Mouse (Mus musculus) adrenal gland, postnatal 25 days (tissue): Measurements from ENCODE around the gene Dexi. TPM values are rescaled to one million over a fixed set of nuclear protein-coding genes. Genes with fewer than 3 reads are reported as not detected.

Experiments used
- DNase-seq: peaks from one replicate; pipeline ENCODE4 v3.0.0; 2021; ENCODE audit warnings: mixed read lengths
- total RNA-seq: library from RNA; stranded (reverse); gene quantifications from 2 replicates; pipeline ENCODE4 v1.2.3, GENCODE M21; 2021

Gene Dexi
- total RNA-seq, 1 experiment from 2014 or later: 21.8 TPM

DNA sequence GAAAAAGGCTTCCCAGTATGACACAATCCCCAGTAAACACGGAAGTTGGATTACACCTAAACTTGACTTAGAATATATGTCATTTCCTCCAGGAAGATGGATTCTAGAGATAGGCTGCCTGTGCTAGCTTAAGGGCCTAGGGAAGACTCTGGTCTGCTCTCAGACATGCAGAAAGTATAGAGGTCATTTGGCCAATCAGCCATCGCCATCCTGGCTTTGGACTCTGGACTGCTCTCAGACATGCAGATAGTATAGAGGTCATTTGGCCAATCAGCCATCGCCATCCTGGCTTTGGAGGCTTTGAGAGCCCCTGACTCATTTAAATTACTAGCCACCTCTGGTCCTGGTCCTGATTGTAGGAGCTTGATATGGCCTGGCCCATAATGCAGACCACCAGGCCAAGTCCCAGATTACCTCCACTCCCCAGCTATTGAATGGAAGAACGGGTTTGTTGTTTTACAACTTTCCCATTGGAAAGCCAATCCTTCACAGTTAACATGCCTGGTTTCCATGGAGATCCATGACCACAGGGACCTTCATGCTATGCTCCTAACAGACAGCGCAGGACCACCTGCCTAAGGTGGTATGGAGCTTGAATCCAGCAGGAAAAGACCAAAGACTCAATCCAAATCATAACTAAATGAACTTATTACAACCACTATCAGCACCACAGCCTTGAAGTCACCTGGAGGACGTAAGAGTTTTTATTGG is 88.8 kb downstream of the Dexi start:
- no peak for DNase-seq

Other genes starting within 250 kb of the Dexi start
- gene Emp2, start 229.1 kb downstream of the Dexi start, total RNA-seq: 4.3 and 4.7 TPM in 2 replicates
- gene Tekt5, start 147.6 kb downstream of the Dexi start, total RNA-seq: not detected in 2 replicates
- gene Nubp1, start 131.1 kb downstream of the Dexi start, total RNA-seq: 28.0 and 28.2 TPM in 2 replicates
- 1.3 and 2.5 TPM in 2 replicates for gene Tvp23a, start 95.7 kb downstream of the Dexi start, total RNA-seq
- 0.39 and 1.00 TPM in 2 replicates for gene Ciita, start 63.0 kb downstream of the Dexi start, total RNA-seq
- gene Clec16a, start 2.3 kb upstream of the Dexi start, total RNA-seq: 42.7 and 44.2 TPM in 2 replicates
- 2.8 and 2.9 TPM in 2 replicates for gene Socs1, start 242.5 kb upstream of the Dexi start, total RNA-seq
- gene Tnp2, start 245.6 kb upstream of the Dexi start, total RNA-seq: not detected in 2 replicates
- not detected in 2 replicates for gene Prm3, start 247.9 kb upstream of the Dexi start, total RNA-seq